Mouse (Mus musculus) olfactory bulb, adult 2 months (tissue): ENCODE results near the gene Hoxa5.

Experiments used
- CTCF ChIP-seq: fragments of 200-500 bp; IDR thresholded peaks from 2 replicates; pipeline ENCODE4 v1.5.1; 2012; ENCODE audit warnings: low read depth, mild to moderate bottlenecking, low read length, moderate library complexity; ENCODE audit not compliant: insufficient read depth
- POLR2A ChIP-seq: fragments of 200-500 bp; IDR thresholded peaks from 2 replicates; pipeline ENCODE4 v1.6.1; 2012; ENCODE audit warnings: mild to moderate bottlenecking, low read depth, low read length, moderate library complexity; ENCODE audit not compliant: insufficient read depth

GRCm38 (mm10) chr6:52178918-52179665 is 25.3 kb downstream of the Hoxa5 start:
- no peak for TF ChIP-seq POLR2A
- no peak for TF ChIP-seq CTCF
